In genomic region chr2:91498093-91498719, GRCm38 (mm10) we compare ENCODE assay signal across 16 mouse cellular contexts. TPM values are rescaled to one million over a fixed set of nuclear protein-coding genes. Genes with fewer than 3 reads are reported as not detected.
A peak's percentile ranks its signal among the peaks of the same experiment; 100 is the strongest.
DNase-seq lines count a peak whose midpoint lies in the region; TF ChIP-seq lines count a peak whose summit lies in the region.
"Had no signal": no experiment of that assay in that cellular context is flagged by ENCODE, and none has a peak within 500 bp of the region (broad histone marks: within the 10 kb centered on the region; RNA-seq: fewer than 3 reads in every experiment).

No protein-coding gene starts in this region.

- H3K9me3 ChIP-seq in forebrain, embryonic 10.5 days, result no peaks in the 10 kb centered on the region
- H3K9me3 ChIP-seq: limb, embryonic 12.5 days; liver, embryonic 15.5 days; midbrain, embryonic 12.5 days had no signal

- no peak overlapping the region for H3K27ac ChIP-seq in small intestine, adult 2 months (ENCODE audit: insufficient read depth, low read depth, low read length)
- H3K27ac ChIP-seq in forebrain, embryonic 10.5 days, result no peak overlapping the region
- H3K27ac ChIP-seq: hindbrain, postnatal 0 days; limb, embryonic 12.5 days; liver, embryonic 15.5 days; midbrain, embryonic 12.5 days had no signal

- no peaks in the 10 kb centered on the region for H3K27me3 ChIP-seq in small intestine, adult 2 months (ENCODE audit: control insufficient read depth, insufficient read depth, low read length)
- no peaks in the 10 kb centered on the region for H3K27me3 ChIP-seq in forebrain, embryonic 10.5 days (ENCODE audit: poor library complexity, severe bottlenecking)
- H3K27me3 ChIP-seq: limb, embryonic 12.5 days; liver, embryonic 15.5 days; midbrain, embryonic 12.5 days had no signal

- 85% methylated on average over 8 of the region's 8 CpGs for WGBS in small intestine, adult 2 months
- WGBS in forebrain, embryonic 10.5 days, result 86% methylated on average over 8 of the region's 8 CpGs

- TF ChIP-seq POLR2A in small intestine, adult 2 months (IDR thresholded peaks at IDR 0.05; ENCODE audit: low read depth, low read length), result no peak

- peak overlapping the region; percentile 10; the same call in 1 of the 2 replicates for H3K4me3 ChIP-seq in small intestine, adult 2 months (ENCODE audit: low read depth, low read length)
- H3K4me3 ChIP-seq in forebrain, embryonic 10.5 days, result no peak overlapping the region
- H3K4me3 ChIP-seq: limb, embryonic 12.5 days; liver, embryonic 15.5 days; midbrain, embryonic 12.5 days had no signal

- H3K4me1 ChIP-seq in small intestine, adult 2 months (ENCODE audit: control insufficient read depth, insufficient read depth, insufficient read length, low read length), result no peaks in the 10 kb centered on the region
- H3K4me1 ChIP-seq in forebrain, embryonic 10.5 days, result no peaks in the 10 kb centered on the region
- H3K4me1 ChIP-seq: limb, embryonic 12.5 days; liver, embryonic 15.5 days; midbrain, embryonic 12.5 days had no signal

- peaks cover 65% of the 10 kb centered on the region for H3K36me3 ChIP-seq in small intestine, adult 2 months (ENCODE audit: control insufficient read depth, insufficient read depth, low read length)
- peaks cover 98% of the 10 kb centered on the region for H3K36me3 ChIP-seq in forebrain, embryonic 10.5 days (replicated peaks)

- TF ChIP-seq CTCF in small intestine, adult 2 months (IDR thresholded peaks at IDR 0.05; ENCODE audit: extremely low read depth, insufficient read length, insufficient replicate concordance, low read depth, low read length), result no peak

- peak; percentile 37 for DNase-seq in lung, postnatal 36 days
- DNase-seq in lung, postnatal 14 days, result no peak
- peak; percentile 6 for DNase-seq in T-cell, adult 2 months (ENCODE audit: low spot score)
- DNase-seq in induced T-regulatory cell, adult 2 months (ENCODE audit: low read depth), result peak; percentile 27
- DNase-seq in forebrain, embryonic 10.5 days (ENCODE audit: extremely low spot score, low spot score), result no peak
- DNase-seq in layer of hippocampus, postnatal 25 days (ENCODE audit: extremely low spot score in 1 of 2, low spot score in 1 of 2), result no peak
- DNase-seq: adrenal gland, postnatal 25 days; cerebellum, postnatal 14 days; gastrocnemius, postnatal 10 days; heart, postnatal 10 days; kidney, adult 9 months had no signal

RNA-seq across cellular contexts. Expression of gene Ckap5, which starts 28.4 kb away (rescaled TPM):
- 1.1 and 2.7 TPM in 2 replicates for polyA plus RNA-seq in small intestine, adult 2 months (2012; rRNA removed)
- 150 and 154 TPM in 2 replicates for polyA plus RNA-seq in forebrain, embryonic 10.5 days (2016; fragmentation: Nextera tagmentation; extraction: Ambion mirVana)
- 100 to 1,000 TPM; 107 to 115 TPM for total RNA-seq in layer of hippocampus, postnatal 25 days (2021)

RNA-seq across cellular contexts. Expression of gene Lrp4, which starts 40.9 kb away (rescaled TPM):
- 6.4 and 12.0 TPM in 2 replicates for polyA plus RNA-seq in small intestine, adult 2 months (2012; rRNA removed)
- polyA plus RNA-seq in forebrain, embryonic 10.5 days (2016; fragmentation: Nextera tagmentation; extraction: Ambion mirVana), result 10.6 and 11.3 TPM in 2 replicates
- total RNA-seq in layer of hippocampus, postnatal 25 days (2021), result 10 to 100 TPM; 33.3 to 33.8 TPM

RNA-seq across cellular contexts. Expression of gene 1110051M20Rik, which starts 53.7 kb away (rescaled TPM):
- polyA plus RNA-seq in small intestine, adult 2 months (2012; rRNA removed), result 2.5 and 3.9 TPM in 2 replicates
- 95.7 and 100 TPM in 2 replicates for polyA plus RNA-seq in forebrain, embryonic 10.5 days (2016; fragmentation: Nextera tagmentation; extraction: Ambion mirVana)
- total RNA-seq in layer of hippocampus, postnatal 25 days (2021), result 100 to 1,000 TPM; 101 to 108 TPM

Comparison
In these comparisons a context has a peak if more than half of its experiments do, and no peak if none do; other contexts are left out.
1. DNase-seq: peak in lung, postnatal 36 days (single experiment), T-cell, adult 2 months (single experiment) and induced T-regulatory cell, adult 2 months (single experiment); none in lung, postnatal 14 days (single experiment), forebrain, embryonic 10.5 days (single experiment) and layer of hippocampus, postnatal 25 days (0 of 2).
2. RNA of gene Ckap5, which starts 28.4 kb away (polyA plus RNA-seq): 150 to 154 TPM in forebrain, embryonic 10.5 days; 1.1 to 2.7 TPM in small intestine, adult 2 months; every median in the first group is over 10 times any median in the second.
3. RNA of gene 1110051M20Rik, which starts 53.7 kb away (polyA plus RNA-seq): 95.7 to 100 TPM in forebrain, embryonic 10.5 days; 2.5 to 3.9 TPM in small intestine, adult 2 months; every median in the first group is over 10 times any median in the second.